Mouse (Mus musculus): ENCODE data around the gene Capns1. TPM values are rescaled to one million over a fixed set of nuclear protein-coding genes. Genes with fewer than 3 reads are reported as not detected.
A peak's percentile ranks its signal among the peaks of the same experiment; 100 is the strongest.
"Not testable (repeated sequence)": the region's sequence is repeated elsewhere in the genome, so short reads cannot be mapped to it uniquely, and the experiment has no call there.

The Capns1 gene
- total RNA-seq, 2 experiments from 2014 or later = 205 to 227 TPM

- no peak for DNase-seq (ENCODE audit: low spot score in 2 of 2)
Measured at GRCm38 (mm10) chr7:30202895-30203690, 4.5 kb upstream of the Capns1 start.

- not testable (repeated sequence) for DNase-seq (ENCODE audit: low spot score in 2 of 2)
Measured at GRCm38 (mm10) chr7:30200661-30201060, 2.0 kb upstream of the Capns1 start.

GRCm38 (mm10) chr7:30200200-30200599 lies 1.6 kb upstream of the Capns1 start:
- no peak for DNase-seq (ENCODE audit: low spot score in 2 of 2)

GRCm38 (mm10) chr7:30199498-30200139 lies 1.0 kb upstream of the Capns1 start:
- no peak for DNase-seq (ENCODE audit: low spot score in 2 of 2)

- DNase-seq (ENCODE audit: low spot score in 2 of 2) = no peak
Measured at GRCm38 (mm10) chr7:30197592-30198129, 950 bp downstream of the Capns1 start.

- no peak for DNase-seq (ENCODE audit: low spot score in 2 of 2)
Measured at GRCm38 (mm10) chr7:30196171-30196570, 2.4 kb downstream of the Capns1 start.

- no peak for DNase-seq (ENCODE audit: low spot score in 2 of 2)
Measured at GRCm38 (mm10) chr7:30195461-30195860, 3.1 kb downstream of the Capns1 start.

- DNase-seq (ENCODE audit: low spot score in 2 of 2) = peak; percentile 92 to 96
Measured at GRCm38 (mm10) chr7:30194884-30195283, 3.7 kb downstream of the Capns1 start.

GRCm38 (mm10) chr7:30194101-30194831 lies 4.3 kb downstream of the Capns1 start:
- DNase-seq (ENCODE audit: low spot score in 2 of 2) = peak in 1 of 2 experiments; percentile 43

GRCm38 (mm10) chr7:30193581-30194100 lies 5.0 kb downstream of the Capns1 start:
- DNase-seq (ENCODE audit: low spot score in 2 of 2) = peak; percentile 68 to 86

GRCm38 (mm10) chr7:30193013-30193412 lies 5.6 kb downstream of the Capns1 start:
- no peak for DNase-seq (ENCODE audit: low spot score in 2 of 2)

GRCm38 (mm10) chr7:30192088-30192487 lies 6.5 kb downstream of the Capns1 start:
- DNase-seq (ENCODE audit: low spot score in 2 of 2) = no peak

GRCm38 (mm10) chr7:30189116-30189491 lies 9.5 kb downstream of the Capns1 start:
- no peak for DNase-seq (ENCODE audit: low spot score in 2 of 2)

GRCm38 (mm10) chr7:30188344-30189115 lies 10.1 kb downstream of the Capns1 start:
- DNase-seq (ENCODE audit: low spot score in 2 of 2) = no peak

GRCm38 (mm10) chr7:30184641-30185348 lies 13.8 kb downstream of the Capns1 start:
- no peak for DNase-seq (ENCODE audit: low spot score in 2 of 2)

- DNase-seq (ENCODE audit: low spot score in 2 of 2) = peak in 1 of 2 experiments; percentile 51
Measured at GRCm38 (mm10) chr7:30183879-30184289, 14.7 kb downstream of the Capns1 start, which contains the start of gene Cox7a1. Gene Cox7a1, plus strand, starts transcription at chr7:30184144.

GRCm38 (mm10) chr7:30183189-30183588 lies 15.4 kb downstream of the Capns1 start:
- DNase-seq (ENCODE audit: low spot score in 2 of 2) = not testable (repeated sequence)

GRCm38 (mm10) chr7:30181929-30182328 lies 16.7 kb downstream of the Capns1 start:
- not testable (repeated sequence) for DNase-seq (ENCODE audit: low spot score in 2 of 2)

- DNase-seq (ENCODE audit: low spot score in 2 of 2) = peak; percentile 58 to 86
Measured at GRCm38 (mm10) chr7:30181308-30181707, 17.3 kb downstream of the Capns1 start.

- no peak for DNase-seq (ENCODE audit: low spot score in 2 of 2)
Measured at GRCm38 (mm10) chr7:30178256-30178655, 20.4 kb downstream of the Capns1 start.

Measured in layer of hippocampus, adult 18-20 months (tissue).